Mouse (Mus musculus): ENCODE results near the gene Pou3f3. TPM values are rescaled to one million over a fixed set of nuclear protein-coding genes. Genes with fewer than 3 reads are reported as not detected.

Gene Pou3f3
- polyA plus RNA-seq, 1 experiment, result 15.9 TPM

DNA sequence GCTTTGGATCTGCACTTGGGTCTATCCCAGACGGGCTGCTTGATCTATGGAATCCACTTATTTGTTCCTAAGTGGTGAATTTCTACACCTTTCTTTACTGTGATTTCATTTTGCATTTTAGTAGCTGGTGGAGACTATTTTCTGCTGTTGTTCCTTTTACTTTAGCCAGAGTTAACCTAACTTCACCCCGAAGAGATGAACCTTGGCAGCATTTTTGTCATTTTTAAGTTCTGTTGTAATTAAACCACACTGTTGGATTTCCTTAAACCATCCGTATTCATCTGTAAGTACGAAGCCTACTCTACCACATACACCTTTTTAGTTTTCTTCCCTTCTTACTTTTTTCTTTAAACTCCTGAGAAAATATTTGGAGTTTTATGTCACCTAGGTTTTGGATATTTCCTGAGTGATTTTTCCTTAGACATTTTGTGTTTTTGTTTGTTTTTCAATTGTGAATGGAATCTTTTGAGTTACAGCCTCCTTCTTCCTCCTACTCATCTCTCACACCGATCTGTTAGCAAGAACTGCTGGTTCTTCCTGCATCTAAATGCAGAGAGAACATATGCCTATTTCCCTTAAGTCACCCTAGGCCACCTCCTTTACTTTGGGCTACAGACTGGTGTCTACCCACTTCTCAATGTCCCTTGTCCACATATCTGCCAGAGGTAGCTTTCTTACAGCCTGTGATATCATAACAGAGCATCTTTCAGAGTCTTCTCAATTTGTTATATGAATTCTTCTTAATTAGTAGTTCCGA is 54.1 kb downstream of the Pou3f3 start:
- Histone ChIP-seq H3K27me3 (ENCODE audit: control insufficient read depth, insufficient read depth, low read length) (no peaks in the 10 kb centered on the region), H3K4me1 (ENCODE audit: control insufficient read depth, insufficient read depth, low read length) (no peaks in the 10 kb centered on the region), H3K27ac (ENCODE audit: insufficient read depth, low read length) (no peak overlapping the region), H3K4me3 (replicated peaks; ENCODE audit: insufficient read depth, low read depth, low read length) (no peak overlapping the region)
- DNase-seq, result no peak
- WGBS, result 89% methylated on average over 6 of the region's 6 CpGs
- TF ChIP-seq POLR2A (IDR thresholded peaks at IDR 0.05; ENCODE audit: borderline replicate concordance, insufficient read depth, low read length) (no peak), CTCF (IDR thresholded peaks at IDR 0.05; ENCODE audit: borderline replicate concordance, insufficient read depth, low read depth, low read length) (no peak)

Other genes starting within 250 kb of the Pou3f3 start
- 57.7 and 58.8 TPM in 2 replicates for gene Mrps9, start 155.5 kb downstream of the Pou3f3 start, polyA plus RNA-seq (2012; rRNA removed)